Mouse (Mus musculus): ENCODE measurements at regions not wholly inside any gene's neighbourhood (a gene's known extent, or its start where the extent isn't known, plus 50 kb on each side); places are given as distances from the start of the nearest gene placed in this dataset.

DNA sequence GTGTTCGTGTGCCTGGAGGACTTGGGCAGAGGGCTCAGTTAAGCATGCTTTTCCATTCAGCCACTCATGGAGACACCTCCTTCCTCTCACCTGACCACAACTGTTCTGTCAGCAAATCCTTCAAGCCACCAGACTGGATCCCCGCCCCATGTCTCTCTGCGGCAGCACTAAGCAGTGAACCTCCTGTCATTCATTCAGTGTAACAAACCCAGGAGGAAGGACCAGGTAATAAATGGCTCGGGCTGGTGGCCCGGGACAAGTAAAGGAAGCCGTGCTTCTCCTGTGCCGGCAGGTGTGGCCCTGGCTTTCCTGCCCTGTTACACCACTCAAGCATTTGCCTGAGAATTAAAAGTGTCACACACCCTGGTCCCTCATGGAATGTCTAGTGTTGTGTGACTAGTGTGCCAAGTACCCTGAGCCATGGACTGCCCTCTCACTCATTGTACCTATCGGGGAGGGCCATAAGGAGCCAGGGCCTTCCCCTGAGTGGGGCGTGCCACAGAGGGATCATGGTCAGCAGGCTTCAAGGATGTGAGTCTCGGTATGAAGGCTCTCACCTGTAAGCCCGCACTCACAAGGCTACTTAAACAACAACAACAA is 207.6 kb upstream of the Lrfn2 start:
- TF ChIP-seq POLR2A (IDR thresholded peaks at IDR 0.05; ENCODE audit: insufficient read depth, low read depth, low read length), result no peak
- no peak for TF ChIP-seq CTCF (IDR thresholded peaks at IDR 0.05; ENCODE audit: insufficient read depth, low read depth, low read length)
